Mouse (Mus musculus) thymus, adult 2 months (tissue): ENCODE results near the gene Bbs9.

Experiments
- CTCF ChIP-seq: fragments of 200-500 bp; IDR thresholded peaks from 2 replicates; pipeline ENCODE4 v1.5.1; 2012; ENCODE audit warnings: mild to moderate bottlenecking, control low read depth, low read length, moderate library complexity, borderline replicate concordance; ENCODE audit not compliant: control insufficient read depth, poor library complexity, insufficient read depth; ENCODE audit errors: extremely low read depth
- POLR2A ChIP-seq: fragments of 200-500 bp; IDR thresholded peaks from 2 replicates; pipeline ENCODE4 v1.6.1; 2012; ENCODE audit warnings: mild to moderate bottlenecking, low read length, control low read depth, moderate library complexity; ENCODE audit not compliant: control insufficient read depth, poor library complexity, insufficient read depth; ENCODE audit errors: extremely low read depth

DNA sequence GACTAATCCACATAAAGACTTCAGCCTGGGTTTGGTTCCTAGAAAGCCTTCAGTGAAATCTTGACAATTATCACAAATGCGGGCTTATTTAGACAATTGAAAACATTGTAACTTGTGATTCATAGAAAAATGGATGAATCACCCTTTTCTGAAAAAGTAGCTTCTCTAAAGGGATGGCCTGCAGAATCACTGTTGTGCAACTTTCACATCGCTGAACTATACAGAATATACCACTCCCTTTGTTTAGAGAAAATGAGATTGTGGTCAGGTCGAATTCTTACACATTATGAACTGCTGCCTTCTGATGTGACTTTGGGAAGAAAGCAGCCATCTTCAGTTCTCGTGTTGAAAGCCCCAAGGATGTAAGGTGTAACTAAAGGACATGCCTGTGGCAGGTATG is 313.3 kb downstream of the Bbs9 start:
- no peak for TF ChIP-seq POLR2A
- TF ChIP-seq CTCF, result no peak
